ENCODE assay signal across 10 mouse cellular contexts in the genomic region with DNA sequence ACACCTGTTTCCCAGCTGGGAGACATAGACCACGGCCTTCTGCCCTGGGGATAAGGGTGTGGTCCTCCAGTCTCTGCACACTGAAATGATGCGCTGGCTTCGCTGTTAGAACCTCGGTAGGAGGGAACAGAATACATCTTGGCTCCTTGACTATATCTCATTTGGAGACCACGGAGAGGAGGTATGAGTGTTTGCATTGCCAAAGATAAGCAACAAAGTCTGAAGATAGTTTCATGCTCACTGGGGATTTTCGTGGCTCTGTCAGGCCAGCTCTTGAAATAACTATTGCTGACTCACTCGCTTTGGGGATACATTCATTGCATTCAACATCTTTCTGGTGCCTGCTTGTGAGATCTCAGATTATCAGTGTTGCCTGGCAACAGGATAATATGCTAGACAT. TPM values are rescaled to one million over a fixed set of nuclear protein-coding genes. Genes with fewer than 3 reads are reported as not detected.
DNase-seq lines count a peak whose midpoint lies in the region; ATAC-seq lines count a peak whose summit lies in the region.
"Had no signal": no experiment of that assay in that cellular context is flagged by ENCODE, and none has a peak within 500 bp of the region (broad histone marks: within the 10 kb centered on the region; RNA-seq: fewer than 3 reads in every experiment).

No protein-coding gene starts in this region.

- H3K4me2 ChIP-seq in forebrain, embryonic 16.5 days (ENCODE audit: low read length): no peak overlapping the region
- no peak overlapping the region for H3K4me2 ChIP-seq in forebrain, embryonic 13.5 days
- H3K4me2 ChIP-seq: neural tube, embryonic 13.5 days had no signal

- H3K9ac ChIP-seq in forebrain, embryonic 16.5 days (replicated peaks; ENCODE audit: low read depth, low read length): no peak overlapping the region
- H3K9ac ChIP-seq in forebrain, embryonic 13.5 days: no peak overlapping the region
- H3K9ac ChIP-seq: neural tube, embryonic 13.5 days had no signal

- 72% methylated on average over 7 of the region's 7 CpGs for WGBS in forebrain, embryonic 16.5 days
- 86% methylated on average over 7 of the region's 7 CpGs for WGBS in forebrain, embryonic 13.5 days

- H3K27me3 ChIP-seq in forebrain, embryonic 16.5 days (replicated peaks; ENCODE audit: control insufficient read depth, insufficient read depth, low read length): no peaks in the 10 kb centered on the region
- H3K27me3 ChIP-seq in forebrain, embryonic 13.5 days: no peaks in the 10 kb centered on the region
- H3K27me3 ChIP-seq: neural tube, embryonic 13.5 days had no signal

- no peak overlapping the region for H3K27ac ChIP-seq in forebrain, embryonic 16.5 days (ENCODE audit: low read length)
- H3K27ac ChIP-seq in forebrain, embryonic 13.5 days: no peak overlapping the region
- H3K27ac ChIP-seq: neural tube, embryonic 13.5 days had no signal

- H3K4me1 ChIP-seq in forebrain, embryonic 16.5 days (replicated peaks; ENCODE audit: control insufficient read depth, insufficient read depth, low read length): no peaks in the 10 kb centered on the region
- no peaks in the 10 kb centered on the region for H3K4me1 ChIP-seq in forebrain, embryonic 13.5 days
- H3K4me1 ChIP-seq: neural tube, embryonic 13.5 days had no signal

- H3K36me3 ChIP-seq in forebrain, embryonic 16.5 days (ENCODE audit: control insufficient read depth, insufficient read depth): no peaks in the 10 kb centered on the region
- H3K36me3 ChIP-seq in forebrain, embryonic 13.5 days (ENCODE audit: poor library complexity, severe bottlenecking): no peaks in the 10 kb centered on the region
- H3K36me3 ChIP-seq: neural tube, embryonic 13.5 days had no signal

- DNase-seq in ES-CJ7 (ENCODE audit: low read depth, low spot score): peak; percentile 12
- peak; percentile 64 to 85 for DNase-seq in frontal cortex, postnatal 36 days (ENCODE audit: low spot score in 2 of 2)
- DNase-seq in lung, postnatal 36 days: no peak
- DNase-seq in ovary, postnatal 14 days (ENCODE audit: low spot score): no peak
- DNase-seq: kidney, adult 8-10 months had no signal

- H3K9me3 ChIP-seq in forebrain, embryonic 16.5 days (ENCODE audit: control insufficient read depth, low read length): no peaks in the 10 kb centered on the region
- no peaks in the 10 kb centered on the region for H3K9me3 ChIP-seq in forebrain, embryonic 13.5 days (replicated peaks)
- H3K9me3 ChIP-seq: neural tube, embryonic 13.5 days had no signal

- no peak overlapping the region for H3K4me3 ChIP-seq in forebrain, embryonic 16.5 days (replicated peaks; ENCODE audit: low read length)
- H3K4me3 ChIP-seq in forebrain, embryonic 13.5 days: no peak overlapping the region
- H3K4me3 ChIP-seq: neural tube, embryonic 13.5 days had no signal

- ATAC-seq in forebrain, embryonic 16.5 days: 0 out of 2 replicates have a peak, but pooled peaks have one; percentile 47
- no peak for ATAC-seq in forebrain, embryonic 13.5 days
- ATAC-seq in megakaryocyte progenitor cell, adult 5-6 weeks (replicated peaks; ENCODE audit: poor library complexity): peak; percentile 29; the same call in 1 of the 2 replicates
- no peak for ATAC-seq in erythroblast, adult 5-6 weeks (replicated peaks; ENCODE audit: low FRiP score, poor library complexity, severe bottlenecking)

RNA-seq across cellular contexts. Expression of a gene that starts 44.0 kb away (rescaled TPM):
- polyA plus RNA-seq in forebrain, embryonic 16.5 days (2015; fragmentation: Nextera tagmentation; extraction: Ambion mirVana): 0.42 and 4.0 TPM in 2 replicates
- 0.15 and 0.25 TPM in 2 replicates for polyA plus RNA-seq in forebrain, embryonic 13.5 days (2015; fragmentation: Nextera tagmentation; extraction: Ambion mirVana)
- total RNA-seq in megakaryocyte progenitor cell, adult 5-6 weeks (2015): 3.5 and 6.3 TPM in 2 replicates
- 11.1 and 17.7 TPM in 2 replicates for total RNA-seq in megakaryocyte progenitor cell, adult 5-6 weeks (2017)
- 46.7 and 53.5 TPM in 2 replicates for total RNA-seq in erythroblast, adult 5-6 weeks (2015; ENCODE audit: low replicate concordance)
- 139 and 168 TPM in 2 replicates for total RNA-seq in erythroblast, adult 5-6 weeks (2017; ENCODE audit: low replicate concordance)

Comparison
In these comparisons a context has a peak if more than half of its experiments do, and no peak if none do; other contexts are left out.
1. ATAC-seq: peak in forebrain, embryonic 16.5 days (single experiment) and megakaryocyte progenitor cell, adult 5-6 weeks (single experiment); none in forebrain, embryonic 13.5 days (single experiment) and erythroblast, adult 5-6 weeks (single experiment).
2. DNase-seq: peak in ES-CJ7 (single experiment) and frontal cortex, postnatal 36 days (2 of 2); none in lung, postnatal 36 days (single experiment) and ovary, postnatal 14 days (single experiment).